Mouse (Mus musculus): ENCODE measurements at regions not wholly inside any gene's neighbourhood (a gene's known extent, or its start where the extent isn't known, plus 50 kb on each side); places are given as distances from the start of the nearest gene placed in this dataset.
"Not testable (repeated sequence)": the region's sequence is repeated elsewhere in the genome, so short reads cannot be mapped to it uniquely, and the experiment has no call there.

DNA sequence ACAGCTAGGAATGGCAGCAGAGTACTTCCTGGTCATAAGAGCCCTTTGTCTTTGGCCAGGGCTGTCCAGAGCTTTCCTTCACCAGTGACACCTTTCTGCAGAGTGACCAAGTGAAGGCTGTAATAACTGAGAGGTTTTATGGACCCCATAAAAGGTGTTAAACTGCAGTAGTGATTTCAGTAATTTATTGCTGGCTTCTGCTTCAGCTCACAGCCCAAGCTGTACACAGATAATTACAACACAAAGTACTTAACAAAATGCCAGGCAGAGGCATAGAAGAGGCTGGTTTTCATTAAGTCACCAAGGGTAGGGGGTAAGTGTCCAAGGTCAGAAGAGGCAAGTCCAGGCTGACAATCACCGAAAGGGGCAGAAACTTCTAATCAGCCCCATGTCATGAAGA lies 83.8 kb downstream of the Eif4e start:
- no peak for DNase-seq

DNA sequence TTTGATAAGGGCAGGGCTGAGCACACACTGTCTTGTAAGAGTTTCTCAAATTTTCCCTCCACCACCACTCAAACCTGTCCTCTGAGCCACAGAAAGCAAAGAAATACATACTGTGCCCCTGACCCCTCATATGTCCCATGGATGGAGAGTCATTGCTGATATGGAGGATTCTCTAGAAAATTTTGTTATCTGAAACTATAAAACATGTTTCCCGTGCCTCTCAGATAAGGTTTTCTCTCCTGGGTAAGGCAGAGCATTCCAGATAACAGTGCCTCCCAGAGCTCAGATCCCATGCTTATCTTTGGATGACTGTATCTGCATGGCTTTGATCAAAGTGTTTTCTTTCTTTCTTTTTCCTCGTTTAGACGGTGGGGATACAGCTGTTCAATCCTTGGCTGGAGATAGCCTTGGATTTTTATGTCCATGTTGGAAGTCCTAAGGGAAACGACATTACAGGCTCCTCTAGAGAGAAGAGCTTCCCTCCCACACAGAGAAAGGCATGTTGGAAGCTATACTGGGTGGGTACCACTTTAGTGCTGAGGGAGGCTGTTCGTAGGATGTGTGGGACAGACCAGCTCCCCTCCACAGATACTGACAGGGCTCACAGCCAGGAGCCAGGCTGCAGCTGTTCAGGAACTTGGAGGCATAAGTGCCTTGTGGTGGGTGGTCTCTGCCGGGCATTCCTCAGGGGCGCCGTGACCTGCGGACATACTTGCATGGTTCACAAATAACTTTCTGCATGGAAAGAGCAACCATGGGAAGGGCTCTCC lies 87.1 kb downstream of the Eif4e start:
- no peak for DNase-seq

DNA sequence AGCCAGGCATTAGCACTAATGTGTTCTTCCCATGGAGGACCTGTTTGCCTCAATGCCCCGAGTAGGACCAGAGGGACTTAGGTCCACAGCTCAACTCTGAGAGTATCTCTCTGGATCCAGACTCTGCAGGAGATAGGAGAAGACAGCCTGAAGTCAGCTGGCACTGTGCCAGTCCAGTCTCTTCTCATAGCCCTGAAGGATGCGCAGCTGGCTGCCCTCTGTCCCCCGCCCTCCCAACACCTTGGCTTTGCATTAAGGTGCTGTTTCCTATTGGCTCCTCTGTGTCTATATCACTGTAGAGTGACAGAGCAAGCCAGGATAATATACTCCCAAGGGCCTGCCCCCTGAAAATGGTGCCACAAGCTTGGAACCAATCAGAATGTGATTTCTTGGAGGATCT lies 87.7 kb downstream of the Eif4e start:
- DNase-seq = peak in 1 of 2 experiments; percentile 4

DNA sequence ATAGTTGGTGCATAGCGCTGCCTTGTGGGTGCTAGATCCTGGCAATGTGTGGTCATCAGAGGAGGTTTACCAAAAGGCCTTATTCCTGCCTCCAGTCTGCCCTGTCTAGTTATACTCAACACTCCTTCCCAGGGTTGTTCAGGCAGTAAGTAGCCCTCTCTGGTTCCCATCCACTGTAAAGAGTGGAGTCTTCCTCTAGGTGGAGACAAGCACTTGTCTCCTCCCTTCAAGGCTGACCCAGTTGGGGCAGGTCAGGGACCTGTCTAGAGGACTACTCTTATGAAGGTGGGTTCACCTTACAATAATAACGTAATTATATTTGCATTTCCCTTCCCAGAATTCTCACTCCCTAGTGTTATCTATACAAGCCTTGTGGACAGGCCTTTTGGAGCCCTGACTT lies 88.9 kb downstream of the Eif4e start:
- no peak for DNase-seq

DNA sequence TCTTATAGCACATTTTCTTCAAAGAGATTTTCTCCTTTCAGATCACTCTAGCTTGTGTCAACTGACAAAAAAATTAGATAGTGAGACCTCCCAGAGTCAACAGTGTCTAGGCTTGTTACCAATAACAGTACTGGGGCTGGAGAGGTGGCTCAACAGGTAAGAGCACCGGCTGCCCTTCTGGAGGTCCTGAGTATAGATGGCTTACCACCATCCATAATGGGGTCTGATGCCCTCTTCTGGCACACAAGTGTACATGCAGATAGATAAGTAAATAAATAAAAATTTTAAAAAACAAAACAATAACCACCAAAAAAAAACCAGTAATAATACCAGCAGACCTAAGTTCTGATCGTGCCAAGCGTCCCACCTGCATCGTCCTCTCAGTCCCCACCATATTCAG lies 94.3 kb downstream of the Eif4e start:
- peak; percentile 7 to 16 for DNase-seq

DNA sequence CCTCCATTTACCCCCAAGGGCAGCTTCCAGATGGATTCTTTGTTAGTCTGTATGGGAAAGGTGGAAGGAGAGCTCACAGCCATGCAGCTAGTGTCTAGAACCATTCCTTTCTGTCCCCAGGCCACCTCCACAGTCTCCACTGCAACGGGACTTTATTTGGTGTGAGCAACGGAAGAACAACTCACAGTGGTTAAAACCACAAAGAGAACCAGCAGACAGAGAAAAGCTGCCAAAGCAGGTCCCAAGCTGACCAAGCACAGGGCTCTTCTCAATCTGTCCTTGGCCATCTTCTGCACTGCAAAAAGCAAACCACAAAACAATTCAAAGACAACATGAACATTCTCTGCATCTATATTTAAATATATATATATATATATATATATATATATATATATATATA lies 98.1 kb downstream of the Eif4e start:
- no peak for DNase-seq

DNA sequence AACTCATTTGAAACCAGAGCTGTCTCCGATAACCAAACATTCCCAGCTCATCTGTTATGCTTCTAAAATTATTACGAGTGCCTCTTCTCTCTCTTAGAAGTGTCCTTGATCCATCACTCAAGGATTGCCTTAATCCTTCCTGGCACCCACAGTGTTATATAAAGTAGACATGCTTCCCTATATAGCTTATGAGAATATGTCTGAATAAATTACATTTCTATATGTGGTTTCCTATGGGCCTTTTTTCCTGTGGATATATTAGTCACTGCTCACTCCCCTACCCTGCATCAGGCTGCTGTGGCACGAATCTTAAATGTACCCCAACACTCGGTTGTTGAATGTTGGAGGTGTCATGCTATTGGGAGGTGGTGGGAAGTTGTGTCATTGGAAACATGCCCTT lies 100.3 kb downstream of the Eif4e start:
- no peak for DNase-seq

DNA sequence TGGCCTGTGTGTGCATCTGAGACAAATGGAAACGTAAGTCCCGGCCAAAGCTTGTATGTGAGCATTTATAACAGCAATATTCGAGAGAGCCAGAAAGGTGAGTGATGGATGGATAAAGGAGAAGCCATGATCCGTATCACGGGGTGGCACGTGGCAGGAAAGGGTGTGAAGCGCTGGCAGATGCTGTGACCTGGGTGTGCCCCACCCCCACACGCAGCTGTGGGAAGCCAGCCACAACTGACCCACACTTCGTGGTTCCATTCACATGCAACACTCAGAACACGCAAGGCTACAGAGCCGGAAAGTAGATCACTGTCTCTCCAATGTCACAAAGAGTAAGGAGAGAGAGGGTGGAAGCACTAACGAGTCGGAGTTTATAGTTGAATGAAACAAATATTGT lies 104.3 kb downstream of the Eif4e start:
- DNase-seq = no peak

DNA sequence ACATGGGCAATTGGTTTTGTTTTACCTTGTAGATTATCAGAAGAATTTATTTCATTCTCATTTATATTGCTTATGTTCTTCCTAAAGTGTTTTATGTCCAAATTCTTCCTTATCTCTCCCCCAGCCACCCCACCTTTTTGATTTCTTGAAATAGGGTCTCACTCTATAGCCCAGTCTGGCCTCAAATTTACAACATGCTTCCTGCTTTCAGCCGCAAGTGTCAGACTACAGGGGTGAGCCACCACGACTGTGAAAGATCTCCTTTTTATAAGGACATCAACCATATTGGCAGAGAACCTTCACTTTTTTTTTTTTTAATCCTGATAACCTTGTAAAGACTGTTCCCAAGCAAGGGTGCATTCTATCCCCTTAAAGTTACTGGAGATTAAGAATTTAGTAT lies 106.1 kb downstream of the Eif4e start:
- DNase-seq = no peak

DNA sequence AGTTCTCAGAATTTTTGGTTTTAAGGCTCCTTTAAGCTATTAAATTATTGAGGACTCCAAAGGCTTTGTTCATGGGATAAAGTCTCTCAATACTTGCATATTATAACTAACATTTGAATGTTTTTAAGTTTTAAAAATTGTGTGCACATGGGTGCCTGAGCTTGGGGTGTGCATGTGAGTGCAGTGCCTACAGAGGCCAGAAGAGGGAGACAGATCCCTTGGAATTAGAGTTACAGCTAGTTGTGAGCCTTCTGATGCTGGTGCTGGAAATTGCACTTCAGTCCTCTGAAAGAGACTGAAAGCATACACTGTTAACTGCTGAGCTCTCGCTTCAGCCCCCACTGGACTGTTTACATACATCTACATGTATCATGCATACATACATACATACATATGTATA lies 100.0 kb upstream of the Tspan5 start:
- DNase-seq = peak; percentile 19 to 72

DNA sequence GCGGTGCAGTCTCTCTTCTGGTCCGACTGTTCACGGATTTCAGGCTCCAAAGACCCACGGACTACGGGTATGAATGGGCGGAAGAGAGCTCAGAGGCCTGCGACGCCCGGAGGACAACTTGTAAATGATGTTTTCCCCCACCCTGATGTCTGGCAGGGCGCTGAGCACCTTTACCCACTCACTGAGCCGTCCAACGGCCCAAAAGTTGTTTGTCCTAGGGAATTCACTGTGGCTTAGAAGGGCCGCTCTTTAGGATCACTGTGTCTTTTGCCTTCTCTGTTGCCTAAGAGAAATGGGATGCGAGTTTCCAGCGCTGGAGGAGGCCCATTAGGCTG lies 98.1 kb upstream of the Tspan5 start:
- no peak for DNase-seq

DNA sequence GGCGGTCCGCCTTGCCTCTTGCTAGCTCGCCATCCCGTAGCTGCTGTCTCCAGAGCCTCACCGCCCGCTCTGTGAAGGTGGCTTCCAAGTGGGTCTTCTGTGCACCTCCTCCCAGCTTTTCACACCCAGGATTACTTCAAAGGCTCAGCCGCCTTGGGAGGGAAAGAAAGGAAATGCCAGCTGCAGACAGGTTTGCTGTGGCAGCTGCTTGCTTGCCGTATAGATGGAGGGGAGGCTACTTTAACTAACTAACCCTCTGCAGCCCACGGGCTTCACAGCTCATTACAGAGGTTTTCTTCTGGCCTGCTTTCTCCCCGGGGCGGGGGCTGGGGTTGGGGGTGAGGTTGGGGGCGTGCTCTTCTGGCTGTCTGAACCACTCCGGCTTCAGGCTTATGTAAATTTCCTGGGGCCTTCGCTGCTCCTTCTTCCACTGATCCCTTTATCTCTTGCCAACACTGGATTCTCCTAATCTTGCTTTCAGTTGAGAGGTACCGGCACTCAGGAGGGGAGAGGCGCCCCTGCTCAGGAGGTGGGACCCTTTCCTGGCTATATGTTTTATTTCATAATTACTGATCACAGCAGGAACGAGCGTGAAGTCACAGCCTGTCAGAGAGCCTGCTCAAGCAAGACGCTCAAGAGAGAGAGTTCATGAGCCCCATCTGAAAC lies 97.6 kb upstream of the Tspan5 start:
- peak; percentile 3 to 13 for DNase-seq

DNA sequence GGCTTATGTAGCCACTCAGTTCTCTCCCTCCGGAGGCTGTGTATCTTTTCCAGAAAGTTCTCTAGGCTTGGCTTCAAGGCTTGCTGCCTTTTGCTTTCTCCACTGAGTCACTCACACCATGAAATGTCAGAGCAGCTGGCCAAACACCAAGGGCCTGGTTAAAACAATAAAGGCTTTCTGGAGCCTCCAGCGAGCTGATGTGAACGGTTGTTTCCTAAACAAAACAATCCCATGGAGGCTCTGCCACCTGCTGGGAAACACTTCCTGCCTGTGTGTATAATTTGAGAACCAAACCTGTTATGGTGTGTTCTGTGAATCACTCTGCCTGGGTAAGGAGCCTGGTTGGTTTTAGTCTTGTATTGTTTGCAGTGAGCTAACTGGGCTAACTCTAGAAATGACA lies 96.7 kb upstream of the Tspan5 start:
- DNase-seq = peak; percentile 13 to 15

DNA sequence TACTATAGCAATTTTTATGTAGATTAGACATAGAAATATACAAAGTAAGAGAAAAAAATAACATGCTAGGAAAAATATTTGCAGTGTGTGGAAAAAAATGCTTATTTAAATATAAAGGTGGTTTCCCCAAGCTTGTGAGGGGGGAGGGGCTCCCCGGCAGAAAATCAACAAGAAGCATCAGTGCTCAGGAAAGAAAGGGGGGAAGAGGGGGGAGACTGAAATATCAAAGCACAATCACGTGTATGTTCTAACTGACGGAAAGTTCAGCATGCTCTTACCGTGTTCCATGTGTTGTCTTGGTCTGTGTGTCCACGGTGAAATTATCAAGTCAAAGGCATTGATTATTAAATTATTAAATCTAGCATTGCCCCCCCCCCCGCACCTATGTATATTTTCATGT lies 92.3 kb upstream of the Tspan5 start:
- no peak for DNase-seq

DNA sequence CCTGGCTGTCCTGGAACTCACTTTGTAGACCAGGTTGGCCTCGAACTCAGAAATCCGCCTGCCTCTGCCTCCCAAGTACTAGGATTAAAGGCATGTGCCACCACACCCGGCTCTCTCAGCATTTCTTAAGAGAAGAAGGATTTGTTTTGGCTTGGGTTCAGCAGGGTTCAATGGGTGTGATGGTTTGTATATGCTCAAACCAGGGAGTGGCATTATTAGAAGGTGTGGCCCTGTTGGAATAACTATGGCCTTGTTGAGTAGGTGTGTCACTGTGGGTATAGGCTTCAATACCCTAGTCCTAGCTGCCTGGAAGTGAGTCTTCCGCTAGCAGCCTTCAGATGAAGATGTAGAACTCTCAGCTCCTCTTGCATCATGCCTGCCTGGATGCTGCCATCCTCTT lies 91.3 kb upstream of the Tspan5 start:
- DNase-seq = not testable (repeated sequence)

DNA sequence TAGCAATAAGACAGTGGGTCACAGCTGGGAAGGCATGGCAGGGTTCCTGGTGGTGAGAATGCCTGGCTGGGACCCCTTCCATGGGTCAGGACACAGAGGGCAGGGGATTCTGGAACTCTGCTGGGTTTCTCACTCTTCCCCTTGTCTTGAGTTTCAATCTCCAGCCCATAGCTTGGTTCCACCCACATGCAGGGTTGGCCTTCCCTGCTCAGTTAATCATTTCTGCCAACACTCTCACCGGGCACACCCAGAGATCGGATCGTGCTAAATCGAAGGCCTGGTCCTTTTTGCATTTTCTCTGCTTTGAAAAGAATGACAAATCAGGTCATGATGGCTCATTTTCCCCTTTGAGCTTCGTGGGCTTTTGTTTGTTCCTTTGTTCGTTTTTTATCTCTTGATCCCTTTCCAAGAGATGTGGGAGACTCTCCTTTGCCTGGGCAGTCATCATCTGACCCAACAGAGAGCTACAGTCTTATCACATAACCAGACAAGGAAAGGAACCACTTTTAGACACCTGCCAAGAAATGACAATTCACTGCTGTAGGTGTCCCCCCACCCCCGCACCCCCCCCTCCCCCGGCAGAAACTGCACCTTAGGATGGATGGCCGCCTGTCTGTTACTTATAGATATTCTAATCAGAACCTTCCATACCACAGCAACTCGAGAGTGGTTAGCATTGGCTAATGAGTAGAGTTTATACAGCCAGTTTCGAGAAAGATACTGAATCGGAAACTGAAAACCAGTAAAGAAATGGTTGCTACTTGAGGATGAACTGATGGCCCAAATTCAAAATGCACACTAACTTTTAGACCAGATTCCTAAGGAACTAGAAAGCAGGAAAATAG lies 90.4 kb upstream of the Tspan5 start:
- DNase-seq = no peak

DNA sequence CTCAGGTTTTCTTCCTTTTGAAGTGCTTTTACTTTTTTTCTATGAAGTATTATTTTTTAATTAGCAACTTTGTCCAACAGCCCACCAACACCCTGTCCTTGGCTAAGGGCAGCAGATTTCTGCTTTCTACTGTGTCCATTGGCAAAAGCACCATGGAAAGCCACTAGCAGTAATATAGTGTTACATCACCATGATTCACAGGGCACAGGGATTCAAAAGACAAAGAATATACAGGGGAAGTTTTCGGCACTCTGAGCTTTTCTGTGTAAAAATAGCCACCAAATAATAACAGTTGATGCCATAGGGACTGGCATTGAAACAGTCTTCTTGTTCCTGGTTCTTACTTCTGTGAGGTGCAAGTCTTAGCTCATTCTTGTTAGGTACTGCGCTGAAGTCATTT lies 89.8 kb upstream of the Tspan5 start:
- DNase-seq = no peak

DNA sequence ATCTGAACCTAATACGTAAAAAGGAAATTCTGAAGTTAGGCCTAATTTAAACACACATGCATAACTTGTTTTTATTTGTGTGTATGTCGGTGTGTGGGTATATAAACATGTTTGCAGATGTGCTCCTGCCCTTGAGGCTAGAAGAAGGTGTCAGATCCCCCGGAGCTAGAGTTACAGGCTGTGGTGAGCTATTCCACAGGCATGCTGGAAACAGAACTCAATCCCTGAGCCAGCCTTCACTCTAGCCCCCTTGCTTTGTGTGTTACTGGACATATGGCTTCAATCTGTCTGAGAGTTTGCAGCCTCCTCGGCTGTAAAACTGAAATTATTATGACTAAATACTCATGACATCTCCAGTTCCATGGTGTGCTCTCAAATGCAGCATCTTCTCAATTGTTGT lies 89.3 kb upstream of the Tspan5 start:
- DNase-seq = no peak

DNA sequence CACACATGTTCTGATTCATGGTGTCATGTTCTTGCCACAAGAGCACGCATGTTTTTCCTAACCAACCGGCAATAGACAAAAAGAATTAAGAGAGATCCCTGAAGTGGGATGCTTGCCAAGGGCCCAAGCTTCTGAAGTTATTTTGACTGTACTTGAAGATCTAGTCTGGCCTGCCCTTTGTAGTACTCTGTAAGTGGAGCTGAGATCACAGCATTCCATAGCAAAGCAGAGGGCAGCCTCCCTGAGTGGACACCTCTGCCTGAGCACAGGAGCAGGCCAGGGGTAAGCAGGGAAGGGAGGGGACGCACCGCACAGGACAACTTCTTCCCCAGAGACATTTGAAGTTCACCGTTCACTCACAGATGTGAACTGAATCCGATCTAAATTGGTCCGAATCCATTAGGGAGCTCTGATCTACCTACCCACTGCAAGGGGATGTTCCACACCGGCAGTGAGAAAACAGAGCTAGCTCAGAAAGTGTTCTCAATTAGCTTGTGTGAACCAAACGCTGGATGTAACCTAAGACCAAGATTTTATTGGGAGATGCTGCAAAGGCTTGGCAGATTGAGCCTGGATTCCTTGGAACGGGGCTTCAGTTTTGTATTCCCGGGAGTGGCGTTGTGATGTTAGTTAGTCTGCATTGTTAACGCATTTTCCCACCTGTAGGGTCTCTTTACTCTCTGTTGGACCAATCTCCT lies 88.3 kb upstream of the Tspan5 start:
- no peak for DNase-seq

DNA sequence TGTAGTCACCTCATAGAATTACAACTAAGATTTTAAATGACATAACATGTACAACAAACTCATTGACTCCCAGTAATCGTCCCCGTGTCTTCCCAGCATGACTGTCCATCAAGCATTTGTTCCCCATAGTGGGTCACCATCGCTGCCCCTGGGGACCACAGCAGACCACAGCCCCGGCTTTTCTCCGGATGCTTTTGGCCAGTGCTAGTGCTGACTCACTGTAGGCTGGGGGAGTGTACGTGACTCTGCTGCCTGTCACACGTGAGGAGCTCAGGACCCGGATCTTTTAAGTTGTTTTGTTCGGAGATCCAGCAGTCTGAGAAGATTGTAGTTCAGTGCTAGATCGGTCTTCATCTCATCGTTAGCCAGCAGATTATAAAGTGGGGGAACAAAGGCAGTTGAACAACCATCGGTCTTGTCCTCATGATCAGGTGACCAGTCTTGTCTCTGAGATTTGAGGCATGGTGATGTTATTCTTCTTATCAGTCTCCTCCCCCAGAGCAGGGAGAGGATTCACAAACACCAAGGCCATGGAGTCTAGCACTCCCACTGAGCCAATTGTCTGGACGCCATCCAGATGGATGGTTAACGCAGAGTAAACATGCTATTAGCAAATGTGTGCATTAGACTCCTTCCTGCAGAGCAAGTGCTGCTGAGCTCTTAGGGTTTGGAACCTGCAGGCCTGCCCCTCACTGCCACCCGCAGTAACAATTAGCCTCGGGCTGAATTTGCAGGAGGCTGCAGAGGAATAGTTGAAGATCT lies 87.2 kb upstream of the Tspan5 start:
- DNase-seq = no peak

DNA sequence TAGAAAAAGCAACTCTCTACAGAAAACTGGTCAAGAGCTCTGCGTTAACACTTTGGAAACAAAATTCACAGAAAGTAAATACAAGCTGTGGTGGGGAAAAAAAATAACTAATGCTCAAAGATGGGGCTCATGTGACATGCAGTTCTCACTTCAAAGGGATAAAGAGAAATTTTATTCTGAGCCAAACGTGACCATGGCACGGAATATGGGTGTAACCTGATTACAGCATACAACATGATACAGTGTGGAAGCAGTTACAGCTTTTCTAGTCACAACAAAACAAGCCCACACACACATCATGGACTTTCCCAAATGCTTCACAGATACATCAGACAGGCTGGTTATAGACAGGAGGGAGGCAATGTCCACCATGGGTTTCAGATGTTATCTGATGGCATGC lies 86.5 kb upstream of the Tspan5 start:
- no peak for DNase-seq

DNA sequence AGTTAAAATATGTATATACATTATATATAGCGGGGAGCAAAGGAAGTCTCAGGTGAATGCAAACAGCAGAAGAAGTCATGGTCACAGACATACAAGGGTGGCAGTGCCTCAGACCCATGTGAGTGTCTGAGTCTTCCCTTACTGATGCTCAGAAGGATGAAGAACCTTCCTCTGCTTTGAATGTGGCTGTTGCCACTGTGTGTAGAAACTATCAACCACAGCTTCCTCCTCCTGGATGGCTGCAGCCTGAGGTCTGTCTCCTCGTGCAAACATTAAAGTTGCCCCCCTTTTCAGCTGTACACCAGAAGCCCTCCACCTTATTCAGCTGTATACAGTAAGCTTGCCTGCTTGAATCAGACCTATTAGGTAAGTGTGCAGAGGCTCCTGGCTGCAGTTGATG lies 79.4 kb upstream of the Tspan5 start:
- no peak for DNase-seq
